Mouse (Mus musculus): ENCODE measurements around the gene Ddi2. TPM values are rescaled to one million over a fixed set of nuclear protein-coding genes. Genes with fewer than 3 reads are reported as not detected.

Ddi2 gene
- polyA plus RNA-seq (2012; rRNA removed): 8.7 and 11.1 TPM in 2 replicates

DNA sequence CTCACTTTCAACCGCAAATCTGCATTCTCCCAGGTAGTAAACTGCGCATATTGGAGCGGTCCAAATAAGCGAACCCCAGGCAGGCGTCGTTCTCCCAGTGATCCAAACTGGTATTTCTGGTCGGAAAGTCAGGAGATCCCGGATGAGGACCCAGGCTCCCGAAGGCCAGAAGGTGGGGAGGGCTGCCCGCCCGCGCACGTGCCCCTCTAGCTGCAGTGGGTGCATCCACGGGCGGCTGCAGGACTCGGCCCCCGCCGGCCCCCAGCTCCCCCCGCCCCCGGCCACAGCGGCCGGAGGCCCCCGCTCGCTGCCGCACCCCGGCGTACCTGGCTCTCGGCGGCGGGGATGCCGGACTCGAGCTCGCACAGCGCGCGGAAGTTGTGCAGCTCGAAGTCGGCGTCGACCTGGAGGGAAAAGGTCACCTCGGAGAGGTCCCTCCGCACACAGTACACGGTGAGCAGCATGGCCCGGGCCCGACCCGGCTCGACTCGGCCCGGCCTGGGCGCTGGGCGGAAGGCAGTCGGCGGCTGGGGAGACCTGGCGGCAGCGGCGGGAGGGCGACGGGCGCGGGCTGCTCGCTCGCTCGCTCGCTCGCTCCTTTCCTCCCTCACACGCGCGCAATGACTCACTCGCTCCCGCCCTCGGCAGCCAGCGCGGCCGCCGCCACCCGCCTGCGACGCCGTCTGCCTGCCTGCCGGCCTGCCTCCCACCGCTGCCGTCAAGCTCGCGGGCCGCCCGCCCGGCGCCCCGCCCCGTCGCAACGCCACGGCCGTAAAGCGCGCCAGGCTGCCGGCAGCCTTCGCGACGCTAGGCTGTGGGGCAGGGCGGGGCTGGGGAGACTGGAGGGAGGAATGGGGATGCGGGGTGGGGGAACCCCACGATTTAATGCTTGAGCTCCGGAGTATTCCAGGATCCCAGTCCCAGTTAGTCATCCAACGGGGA, at the start of gene Ddi2:
Ddi2 (minus strand) TSS at position 689 of the 942 bp plus-strand sequence.

DNA sequence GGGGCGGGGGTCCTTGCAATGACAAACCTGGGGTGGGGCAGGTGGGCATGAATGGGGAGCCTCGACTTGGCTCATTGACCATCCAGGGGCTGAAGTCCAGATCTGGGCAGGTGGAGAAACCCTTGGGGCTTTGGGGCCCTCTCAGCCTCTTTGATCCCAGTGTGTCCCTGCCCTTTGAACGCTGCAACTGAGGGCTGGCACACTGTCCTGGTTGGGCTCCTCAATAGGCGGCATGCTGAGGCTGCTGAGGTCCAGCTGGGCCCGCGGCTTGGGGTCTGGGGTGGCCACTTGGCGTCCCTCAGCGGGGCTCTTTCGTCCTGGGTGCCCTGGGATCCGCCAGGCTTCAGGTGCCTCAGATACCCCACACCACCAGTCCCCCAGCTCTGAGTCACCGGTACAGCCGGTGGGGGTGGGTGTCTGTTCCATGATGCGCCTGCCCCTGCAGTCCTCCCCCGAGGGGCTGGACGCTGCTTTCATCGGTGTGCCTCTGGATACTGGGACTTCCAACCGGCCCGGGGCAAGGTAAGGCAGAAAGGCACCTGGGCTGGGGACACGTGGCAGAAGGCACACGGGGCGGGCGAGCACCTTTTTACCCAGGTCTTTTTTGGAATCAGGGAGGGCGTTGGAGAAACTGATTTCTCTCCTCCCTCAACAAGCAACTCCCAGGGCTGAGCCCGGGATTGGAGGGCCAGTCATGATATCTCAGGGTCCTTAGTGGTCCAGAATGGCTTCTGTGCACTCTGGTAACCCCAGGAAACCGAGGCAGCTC, 23.5 kb upstream of the Ddi2 start, which contains the start of gene Agmat:
Agmat (plus strand) TSS at position 95 of the 769 bp plus-strand sequence.

DNA sequence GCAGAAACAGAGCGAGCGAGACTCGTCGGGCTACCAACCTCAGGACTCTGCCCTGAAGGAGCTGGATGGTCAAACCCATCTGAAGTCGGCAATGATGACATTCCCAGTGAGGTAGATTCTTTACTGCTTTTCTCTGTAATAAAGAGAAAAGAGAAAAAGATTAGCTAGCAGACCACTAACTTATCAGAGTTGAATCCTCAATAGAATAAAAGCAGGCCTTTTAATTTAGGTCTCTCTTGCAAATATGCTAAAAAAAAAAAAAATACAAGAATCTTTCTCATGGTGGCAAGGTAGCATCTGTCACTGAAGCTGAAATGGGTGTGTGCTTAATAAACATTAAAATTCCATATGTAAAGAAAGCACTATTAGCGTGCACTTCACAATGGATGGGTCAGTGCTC, 37.7 kb downstream of the Ddi2 start, which contains the start of gene Rsc1a1:
Rsc1a1 (minus strand) TSS at position 101 of the 400 bp plus-strand sequence.

DNA sequence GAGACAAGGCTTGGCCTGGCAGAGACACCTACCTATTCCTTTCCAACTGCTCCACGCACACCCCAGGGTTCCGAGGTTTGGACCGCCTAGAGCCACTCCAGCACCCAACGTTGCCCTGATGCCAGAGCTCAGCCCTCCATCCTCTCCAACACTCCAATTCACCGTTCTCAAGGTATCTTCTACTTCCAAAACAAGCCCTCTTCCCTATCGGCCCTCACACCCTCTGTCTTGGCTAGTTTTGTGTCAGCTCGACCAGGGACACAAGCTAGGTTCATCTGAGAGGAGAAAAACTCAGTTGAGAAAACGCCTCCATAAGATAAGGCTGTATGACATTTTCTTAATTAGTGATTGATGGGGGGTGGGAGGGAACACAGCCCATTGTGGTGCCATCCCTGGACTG, 58.4 kb downstream of the Ddi2 start, which contains the start of gene Plekhm2:
Plekhm2 (minus strand) TSS at position 101 of the 400 bp plus-strand sequence.

Other genes starting within 250 kb of the Ddi2 start
- 3.2 and 4.0 TPM in 2 replicates for gene Spen, start 184.8 kb downstream of the Ddi2 start, polyA plus RNA-seq (2012; rRNA removed)
- gene Fblim1, start 117.3 kb downstream of the Ddi2 start, polyA plus RNA-seq (2012; rRNA removed): 1.1 and 1.2 TPM in 2 replicates
- gene Tmem82, start 104.8 kb downstream of the Ddi2 start, polyA plus RNA-seq (2012; rRNA removed): 2.1 and 2.4 TPM in 2 replicates
- 0.02 and 0.07 TPM in 2 replicates for gene Slc25a34, start 99.6 kb downstream of the Ddi2 start, polyA plus RNA-seq (2012; rRNA removed)
- gene Plekhm2, start 58.5 kb downstream of the Ddi2 start, polyA plus RNA-seq (2012; rRNA removed): 3.4 and 3.9 TPM in 2 replicates
- gene Rsc1a1, start 37.8 kb downstream of the Ddi2 start, polyA plus RNA-seq (2012; rRNA removed): 2.3 and 3.8 TPM in 2 replicates
- gene Agmat, start 23.3 kb upstream of the Ddi2 start, polyA plus RNA-seq (2012; rRNA removed): 10.0 and 12.1 TPM in 2 replicates
- gene Dnajc16, start 67.5 kb upstream of the Ddi2 start, polyA plus RNA-seq (2012; rRNA removed): 2.4 and 2.9 TPM in 2 replicates
- gene Casp9, start 70.2 kb upstream of the Ddi2 start, polyA plus RNA-seq (2012; rRNA removed): 6.8 and 8.4 TPM in 2 replicates
- not detected in 2 replicates for gene Cela2a, start 102.7 kb upstream of the Ddi2 start, polyA plus RNA-seq (2012; rRNA removed)
- gene Ctrc, start 122.9 kb upstream of the Ddi2 start, polyA plus RNA-seq (2012; rRNA removed): not detected in 2 replicates
- 23.0 and 26.5 TPM in 2 replicates for gene Efhd2, start 151.5 kb upstream of the Ddi2 start, polyA plus RNA-seq (2012; rRNA removed)

Data from liver, embryonic 14 days (tissue).